Mouse (Mus musculus) thymus, adult 18-20 months (tissue): ENCODE measurements around the gene Syngr2.

Experiments used
- DNase-seq, 2 experiments: peaks; one replicate each; pipeline ENCODE4 v3.0.0; 2022; ENCODE audit warnings: mixed read lengths in 2 of 2

The Syngr2 gene

DNA sequence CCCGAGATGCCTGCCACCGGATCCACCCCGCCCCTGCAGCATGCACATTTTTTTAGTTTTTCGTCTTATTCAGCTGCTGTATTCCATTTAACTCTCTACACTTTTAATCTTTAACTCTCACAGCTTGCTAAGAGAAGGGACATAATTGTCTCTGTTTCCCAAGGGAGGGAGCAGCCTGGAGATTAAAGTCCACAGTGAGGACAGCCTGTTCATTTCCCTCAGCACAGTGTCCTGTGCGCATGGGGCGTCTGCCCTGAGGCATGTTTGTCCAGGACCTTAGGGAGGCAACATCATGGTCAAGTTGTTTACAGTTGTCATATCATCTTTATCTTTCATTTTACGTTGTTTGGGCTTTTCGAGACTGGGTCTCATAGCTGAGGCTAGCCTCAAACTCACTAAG, 24.6 kb downstream of the Syngr2 start:
- DNase-seq, result no peak

DNA sequence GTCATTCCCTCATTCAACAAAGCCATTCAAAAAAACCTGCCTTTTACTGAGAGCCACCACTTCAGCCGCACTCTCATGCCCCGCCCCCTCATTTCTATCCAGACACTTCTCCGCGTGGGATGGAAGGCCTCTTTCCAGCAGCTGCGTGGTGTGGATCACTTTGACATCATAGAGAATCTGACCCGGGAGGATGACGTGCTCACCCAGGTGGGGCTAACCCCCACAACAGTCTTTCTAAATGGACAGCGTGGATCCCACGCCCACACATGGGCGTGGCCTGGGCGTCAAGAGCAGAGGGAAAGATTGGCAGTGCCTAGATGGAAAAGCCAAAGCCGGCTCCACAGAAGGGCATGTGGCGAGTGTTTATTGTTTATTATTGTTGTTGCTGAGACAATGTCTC, 26.8 kb downstream of the Syngr2 start:
- DNase-seq, result no peak

DNA sequence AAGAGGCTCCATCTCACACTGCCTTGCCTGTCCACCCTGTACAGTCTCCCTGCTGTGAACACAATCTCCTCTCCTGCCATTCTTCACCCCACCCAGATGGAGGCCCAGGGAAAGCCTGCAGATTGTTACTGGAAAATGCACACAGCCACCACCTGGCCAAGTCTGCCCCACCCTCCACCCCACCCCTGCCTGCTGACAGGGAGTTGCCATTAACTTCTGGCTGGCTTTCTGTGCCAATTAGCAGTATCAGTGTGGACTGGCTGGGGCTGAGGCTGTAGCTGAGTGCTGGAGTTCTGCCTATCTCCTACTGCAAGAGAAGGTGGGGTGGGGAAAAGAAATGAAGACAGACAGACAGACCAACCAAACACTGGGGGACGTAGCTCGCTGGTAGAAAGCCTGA, 29.1 kb downstream of the Syngr2 start:
- no peak for DNase-seq

GRCm38 (mm10) chr11:117839021-117839420, 29.6 kb downstream of the Syngr2 start:
- DNase-seq, result no peak

DNA sequence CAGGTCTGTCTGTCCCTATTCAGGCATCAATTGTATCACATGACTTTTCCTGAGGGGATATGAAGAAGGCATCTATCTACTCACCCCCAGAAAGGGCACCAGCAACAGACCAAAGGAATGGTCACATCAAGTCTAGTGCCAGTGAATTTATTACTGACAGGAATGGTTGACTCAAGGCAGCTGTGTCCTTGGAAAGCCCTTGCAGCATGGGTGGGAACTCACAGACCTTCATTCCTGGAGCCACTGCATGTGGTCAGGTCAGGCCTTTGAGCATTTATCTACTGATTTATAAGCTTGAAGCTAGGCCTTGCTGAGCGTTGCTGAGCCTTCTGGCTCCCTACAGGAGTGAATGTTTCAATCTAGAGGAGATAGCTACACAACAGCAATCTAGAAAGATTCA, 31.4 kb downstream of the Syngr2 start:
- DNase-seq, result no peak

- no peak for DNase-seq
Measured at GRCm38 (mm10) chr11:117843434-117843833, 34.0 kb downstream of the Syngr2 start.

DNA sequence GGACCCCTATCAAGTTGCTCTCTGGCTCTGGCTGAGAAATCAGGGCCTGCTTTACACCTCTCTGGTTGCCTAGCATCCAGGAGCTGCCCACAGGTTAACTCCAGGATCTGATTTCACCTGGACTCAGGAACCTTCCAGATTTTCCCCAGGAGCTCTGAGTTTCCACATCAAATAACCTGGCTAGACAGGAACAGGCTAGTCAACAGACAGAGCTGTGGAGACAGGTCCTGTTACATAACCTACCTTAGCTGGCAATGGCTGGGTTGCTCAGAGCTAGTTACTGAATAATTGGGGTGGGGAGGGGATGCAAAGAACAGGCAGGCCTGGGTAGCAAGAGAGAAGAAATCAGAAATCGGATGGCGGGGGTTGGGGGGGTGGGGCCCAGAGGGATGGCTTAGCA, 35.5 kb downstream of the Syngr2 start:
- no peak for DNase-seq

- DNase-seq, result no peak
Measured at GRCm38 (mm10) chr11:117845651-117846050, 36.2 kb downstream of the Syngr2 start.

DNA sequence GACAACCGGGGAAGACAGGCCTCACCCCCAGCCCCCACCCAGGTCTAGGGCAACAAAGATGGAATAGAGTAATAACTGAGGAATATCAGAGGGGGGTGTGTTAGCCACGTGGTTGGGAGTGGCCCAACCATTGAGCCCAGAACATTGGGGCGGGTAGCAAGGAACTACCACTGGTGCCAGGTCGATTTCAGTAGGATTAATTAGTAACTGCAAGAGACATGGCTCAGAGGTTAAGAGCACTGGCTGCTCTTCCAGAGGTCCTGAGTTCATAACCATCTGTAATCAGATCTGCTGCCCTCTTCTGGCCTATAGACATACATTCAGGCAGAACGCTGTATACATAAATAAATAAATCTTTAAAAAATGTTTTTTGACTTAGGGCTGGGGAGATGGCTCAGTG, 37.2 kb downstream of the Syngr2 start:
- no peak for DNase-seq

GRCm38 (mm10) chr11:117847593-117848215, 38.2 kb downstream of the Syngr2 start:
- DNase-seq, result no peak

DNA sequence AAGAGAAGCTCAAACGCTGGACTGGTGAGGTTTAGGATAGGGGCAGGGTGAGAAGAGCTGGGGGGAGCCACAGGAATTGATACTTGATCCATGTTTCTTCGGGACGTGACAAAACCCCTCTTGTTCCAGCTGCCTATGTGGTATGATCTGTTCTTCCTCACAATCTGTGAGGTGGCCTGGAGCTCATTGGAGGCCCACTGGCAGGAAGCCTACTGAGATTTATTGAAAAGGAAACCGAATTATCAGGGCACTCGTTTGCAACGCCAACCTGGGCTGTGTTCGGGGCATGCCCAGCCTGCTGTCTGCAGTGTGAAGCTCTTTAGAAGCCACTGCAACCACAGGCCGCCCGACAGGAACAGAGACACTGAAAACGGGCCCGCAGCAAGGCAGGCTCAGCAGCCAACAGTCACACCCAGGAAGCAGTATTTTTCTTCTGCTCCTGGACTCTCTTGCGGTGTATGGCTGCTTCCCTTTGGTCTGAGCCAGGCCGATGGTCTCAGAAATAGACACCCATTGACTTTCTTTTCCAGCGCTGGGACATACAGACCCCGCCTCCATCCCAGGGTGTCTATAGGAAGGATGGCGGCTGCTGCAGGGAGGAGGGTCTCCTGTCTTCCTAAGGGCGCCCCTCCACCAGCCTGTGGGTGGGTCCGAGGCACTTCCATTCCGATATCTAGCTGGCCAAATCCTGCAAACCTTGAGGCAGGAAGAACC, 39.0 kb downstream of the Syngr2 start:
- DNase-seq, result peak in 1 of 2 experiments; percentile 64

DNA sequence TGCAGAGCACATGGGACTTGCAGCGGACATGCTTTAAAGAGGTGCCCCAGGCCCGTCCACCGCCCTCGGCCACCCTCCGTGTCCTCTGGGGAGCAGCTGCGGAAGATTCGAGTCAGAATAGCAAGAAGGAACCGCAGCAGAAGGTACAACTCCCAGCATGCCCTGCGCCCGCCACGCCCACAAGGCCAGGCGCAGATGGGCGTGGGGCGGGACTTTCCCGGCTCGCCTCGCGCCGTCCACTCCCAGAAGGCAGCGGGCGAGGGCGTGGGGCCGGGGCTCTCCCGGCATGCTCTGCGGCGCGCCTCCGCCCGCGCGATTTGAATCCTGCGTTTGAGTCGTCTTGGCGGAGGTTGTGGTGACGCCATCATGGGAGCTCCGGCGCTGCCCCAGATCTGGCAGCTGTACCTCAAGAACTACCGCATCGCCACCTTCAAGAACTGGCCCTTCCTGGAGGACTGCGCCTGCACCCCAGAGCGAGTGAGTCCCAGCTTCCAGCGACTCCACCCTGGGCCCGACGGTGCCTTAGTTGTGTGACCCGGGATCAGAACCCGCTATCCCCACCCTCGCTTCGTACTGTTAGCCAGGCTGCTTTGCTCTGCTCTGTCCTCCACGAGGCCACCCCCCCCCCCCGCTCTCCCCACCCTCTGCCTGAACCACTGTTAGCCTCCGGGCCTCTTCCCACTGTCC, 39.7 kb downstream of the Syngr2 start, which contains the start of gene Birc5:
Gene Birc5, plus strand, starts transcription at position 267 of the 687 bp plus-strand sequence.
- DNase-seq, result peak; percentile 93 to 94

DNA sequence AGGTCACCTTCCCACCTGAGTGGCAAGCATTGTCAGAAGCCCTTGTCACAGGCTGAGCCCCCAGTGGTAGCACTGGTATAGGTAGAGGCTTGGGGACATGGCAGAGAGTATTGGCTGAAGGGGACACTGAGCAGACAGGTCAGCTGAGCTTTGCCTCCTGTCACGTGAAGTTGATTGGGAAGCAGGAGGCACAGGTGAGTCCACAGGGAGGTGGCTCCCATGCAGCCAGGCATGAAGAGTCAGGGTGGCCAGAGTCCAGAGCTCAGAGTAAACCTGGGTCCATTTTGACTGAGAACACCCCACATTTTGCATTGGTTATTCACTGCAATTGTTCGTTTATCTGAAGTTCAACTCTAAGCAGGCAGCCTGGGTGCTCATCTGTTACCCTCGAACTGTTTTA, 43.4 kb downstream of the Syngr2 start:
- no peak for DNase-seq

DNA sequence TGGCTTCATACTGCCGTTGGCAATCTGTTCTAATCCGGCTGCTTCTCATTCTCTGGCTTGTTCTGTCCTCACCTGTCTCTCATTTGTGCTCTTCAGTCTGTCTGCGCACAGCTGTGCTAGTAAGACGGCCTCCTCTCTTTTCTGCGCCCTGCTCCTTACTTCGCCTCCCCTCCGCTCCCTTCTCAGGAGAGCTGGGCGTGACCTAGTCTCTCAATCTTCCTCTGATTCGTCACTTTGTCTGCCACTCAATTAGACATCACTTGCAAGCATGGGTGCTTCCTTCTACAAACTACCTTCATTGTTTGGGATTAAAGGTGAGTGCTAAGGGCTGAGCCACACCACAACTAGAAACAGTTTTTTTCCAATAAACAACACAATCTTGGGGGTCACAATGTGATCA, 44.8 kb downstream of the Syngr2 start:
- no peak for DNase-seq

- no peak for DNase-seq
Measured at GRCm38 (mm10) chr11:117855360-117855759, 45.9 kb downstream of the Syngr2 start.

DNA sequence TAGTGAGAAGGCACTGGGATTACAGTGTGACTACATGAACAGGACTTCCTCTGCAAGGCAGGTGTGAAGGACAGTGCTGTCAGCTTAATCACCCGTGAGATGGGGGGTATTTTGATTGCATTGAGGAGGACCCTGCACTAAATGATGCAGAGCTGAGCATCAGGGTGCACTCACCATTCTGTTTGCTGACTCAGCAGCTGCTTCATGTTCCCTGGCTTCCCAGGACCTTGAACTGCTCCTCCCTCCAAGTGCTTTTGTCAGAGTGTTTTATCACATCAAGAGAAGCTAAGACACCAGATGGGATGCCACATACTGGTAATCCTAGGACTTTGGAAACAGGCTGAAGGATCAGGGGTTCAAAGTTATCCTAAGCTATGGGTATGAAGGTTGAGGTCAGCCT, 46.5 kb downstream of the Syngr2 start:
- DNase-seq, result no peak

- no peak for DNase-seq
Measured at GRCm38 (mm10) chr11:117857462-117857861, 48.0 kb downstream of the Syngr2 start.

GRCm38 (mm10) chr11:117858392-117858791, 48.9 kb downstream of the Syngr2 start:
- no peak for DNase-seq

DNA sequence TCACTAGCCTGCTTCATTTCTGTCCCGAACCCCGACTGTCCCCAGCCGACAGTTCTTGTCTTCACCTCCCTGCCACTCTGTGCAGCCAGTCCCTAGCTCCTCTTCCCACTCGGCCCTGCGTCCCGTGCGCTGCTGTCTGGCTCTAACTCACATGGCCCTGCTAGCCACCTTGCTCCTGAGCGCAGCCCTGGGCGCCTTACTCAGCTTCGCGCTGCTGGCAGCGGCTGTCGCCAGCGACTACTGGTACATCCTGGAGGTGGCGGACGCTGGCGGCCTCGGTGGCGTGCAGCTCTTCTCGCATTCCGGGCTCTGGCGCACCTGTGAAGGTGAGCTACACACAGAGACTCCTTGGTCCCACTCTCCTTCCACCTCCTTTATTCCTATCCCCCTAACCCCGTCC, 51.1 kb downstream of the Syngr2 start, which contains the start of gene Tmem235:
Gene Tmem235, plus strand, starts transcription at position 152 of the 400 bp plus-strand sequence.
- no peak for DNase-seq

DNA sequence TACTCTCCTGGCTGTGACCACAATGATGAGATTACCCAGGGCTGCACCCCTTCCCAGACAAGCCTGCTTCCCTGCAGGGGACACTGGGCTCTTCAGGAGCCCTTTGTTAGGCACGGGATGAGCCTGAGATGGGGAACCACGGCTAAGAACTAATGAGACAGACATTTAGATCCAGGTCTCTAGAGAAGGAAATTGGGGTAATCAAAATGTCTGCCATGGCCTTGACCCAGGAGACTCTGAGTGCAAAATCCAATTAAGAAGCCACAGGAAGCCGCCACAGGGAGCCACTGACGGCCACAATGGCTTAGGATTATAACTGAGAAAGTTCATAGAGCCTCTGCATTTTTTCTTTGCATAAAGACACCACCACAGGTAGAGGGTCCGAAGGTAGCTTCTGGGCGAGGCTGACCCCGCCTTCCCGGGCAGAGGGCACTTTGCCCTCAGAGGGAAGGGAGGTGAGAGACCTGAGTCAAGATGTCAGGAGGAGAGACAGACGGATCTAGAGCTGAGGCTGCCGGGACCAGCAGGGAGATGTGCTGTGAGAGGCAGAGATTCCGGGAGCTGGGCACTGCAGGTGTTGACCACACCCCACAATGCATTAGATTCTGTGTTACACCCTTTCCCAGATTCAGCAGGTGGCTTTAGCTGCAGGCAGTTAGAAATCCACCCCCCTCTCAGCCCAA, 53.8 kb downstream of the Syngr2 start:
- no peak for DNase-seq
